Mouse (Mus musculus) kidney, embryonic 16.5 days (tissue): ENCODE results near the gene Klk1b5. TPM values are rescaled to one million over a fixed set of nuclear protein-coding genes. Genes with fewer than 3 reads are reported as not detected.

Source experiments
- polyA plus RNA-seq: library from polyadenylated mRNA; unstranded; fragments of >200 nt; fragmentation: Nextera tagmentation; extraction: Ambion mirVana; gene quantifications from 2 replicates; pipeline ENCODE4 v1.2.1, GENCODE M21; 2015

The Klk1b5 gene
- polyA plus RNA-seq, 1 experiment from 2014 or later, result 0.15 TPM

Other genes starting within 250 kb of the Klk1b5 start
- gene Klk1b1, start 249.2 kb upstream of the Klk1b5 start, polyA plus RNA-seq, result not detected in 2 replicates
- not detected in 2 replicates for gene Klk1b9, start 239.9 kb upstream of the Klk1b5 start, polyA plus RNA-seq
- gene Klk1b11, start 220.1 kb upstream of the Klk1b5 start, polyA plus RNA-seq, result not detected in 2 replicates
- not detected in 2 replicates for gene Klk1b26, start 203.8 kb upstream of the Klk1b5 start, polyA plus RNA-seq
- not detected in 2 replicates for gene Klk1b27, start 163.7 kb upstream of the Klk1b5 start, polyA plus RNA-seq
- gene Klk1b21, start 113.6 kb upstream of the Klk1b5 start, polyA plus RNA-seq, result not detected in 2 replicates
- not detected in 2 replicates for gene Klk1b22, start 103.3 kb upstream of the Klk1b5 start, polyA plus RNA-seq
- not detected in 2 replicates for gene Klk1b16, start 79.2 kb upstream of the Klk1b5 start, polyA plus RNA-seq
- not detected in 2 replicates for gene Klk1b24, start 27.7 kb upstream of the Klk1b5 start, polyA plus RNA-seq
- 0.19 TPM in 1 of 2 replicates, not detected in the other for gene Klk1b3, start 17.8 kb upstream of the Klk1b5 start, polyA plus RNA-seq
- gene Klk1b4, start 8.5 kb upstream of the Klk1b5 start, polyA plus RNA-seq, result not detected in 2 replicates
- gene Klk1, start 9.4 kb downstream of the Klk1b5 start, polyA plus RNA-seq, result 7.2 and 10.9 TPM in 2 replicates
- gene Gm36864, start 20.2 kb downstream of the Klk1b5 start, polyA plus RNA-seq, result 0.26 TPM in 1 of 2 replicates, not detected in the other
- gene 1700028J19Rik, start 30.8 kb downstream of the Klk1b5 start, polyA plus RNA-seq, result 1.9 and 2.0 TPM in 2 replicates
- 178 and 180 TPM in 2 replicates for gene 2410002F23Rik, start 30.8 kb downstream of the Klk1b5 start, polyA plus RNA-seq
- not detected in 2 replicates for gene Acp4, start 41.4 kb downstream of the Klk1b5 start, polyA plus RNA-seq
- gene Gm15517, start 45.5 kb downstream of the Klk1b5 start, polyA plus RNA-seq, result not detected in 2 replicates
- gene Clec11a, start 91.0 kb downstream of the Klk1b5 start, polyA plus RNA-seq, result 3.6 and 5.8 TPM in 2 replicates
- 1.5 and 1.7 TPM in 2 replicates for gene Shank1, start 94.3 kb downstream of the Klk1b5 start, polyA plus RNA-seq
- gene Syt3, start 168.2 kb downstream of the Klk1b5 start, polyA plus RNA-seq, result 2.7 and 3.4 TPM in 2 replicates
- gene 1700008O03Rik, start 169.9 kb downstream of the Klk1b5 start, polyA plus RNA-seq, result 0.64 and 1.1 TPM in 2 replicates
- 0.25 and 0.32 TPM in 2 replicates for gene Lrrc4b, start 213.1 kb downstream of the Klk1b5 start, polyA plus RNA-seq
- 6.9 and 7.7 TPM in 2 replicates for gene Aspdh, start 249.4 kb downstream of the Klk1b5 start, polyA plus RNA-seq